Mouse (Mus musculus): Measurements from ENCODE around the gene Gm42421. TPM values are rescaled to one million over a fixed set of nuclear protein-coding genes. Genes with fewer than 3 reads are reported as not detected.
A peak's percentile ranks its signal among the peaks of the same experiment; 100 is the strongest.

Gene Gm42421
- polyA plus RNA-seq (2012; rRNA removed) (0.51 and 0.59 TPM in 2 replicates), polyA plus RNA-seq (2014; fragmentation: Nextera tagmentation; extraction: Ambion mirVana) (0.20 and 0.24 TPM in 2 replicates)

DNA sequence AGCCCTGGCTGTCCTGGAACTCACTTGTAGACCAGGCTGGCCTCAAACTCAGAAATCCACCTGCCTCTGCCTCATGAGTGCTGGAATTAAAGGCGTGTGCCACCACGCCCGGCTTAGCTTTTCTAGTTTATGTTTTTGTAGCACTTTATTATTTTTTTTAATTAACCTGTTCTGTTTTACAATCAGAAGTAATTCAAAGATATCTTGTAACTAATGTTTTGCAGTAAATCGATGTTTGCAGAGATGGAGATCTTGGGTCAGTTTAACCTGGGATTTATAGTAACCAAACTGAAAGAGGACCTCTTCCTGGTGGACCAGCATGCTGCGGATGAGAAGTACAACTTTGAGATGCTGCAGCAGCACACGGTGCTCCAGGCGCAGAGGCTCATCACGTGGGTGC is at the start of gene Gm42421:
Gm42421 (plus strand) TSS at position 301 of the 400 bp plus-strand sequence.
- no peaks in the 10 kb centered on the region for H3K27me3 ChIP-seq (ENCODE audit: control insufficient read depth, insufficient read depth, low read length)
- ATAC-seq (ENCODE audit: insufficient read depth) (no peak), DNase-seq (ENCODE audit: low read depth in 3 of 3, low spot score in 3 of 3) (no peak)
- no peak for TF ChIP-seq CTCF (IDR thresholded peaks at IDR 0.05; ENCODE audit: low read depth)
- TF ChIP-seq EP300 (IDR thresholded peaks at IDR 0.05; ENCODE audit: low read depth): no peak
- H3K4me1 ChIP-seq (replicated peaks; ENCODE audit: control insufficient read depth in 2 of 2, insufficient read depth in 2 of 2, low read length in 1 of 2): peaks cover 17 to 20% of the 10 kb centered on the region in 2 experiments
- H3K4me2 ChIP-seq (ENCODE audit: low read depth): no peak within 1 kb of the TSS
- peaks cover 54% of the 10 kb centered on the region for H3K36me3 ChIP-seq (replicated peaks; ENCODE audit: control insufficient read depth, insufficient read depth, low read depth)
- H3K9me3 ChIP-seq (ENCODE audit: control insufficient read depth, low read length): no peaks in the 10 kb centered on the region
- H3K9ac ChIP-seq (replicated peaks): no peak within 1 kb of the TSS
- WGBS (ENCODE audit: insufficient replicate concordance): 87% methylated on average over 8 of the region's 8 CpGs
- no peak within 1 kb of the TSS for H3K27ac ChIP-seq
- H3K4me3 ChIP-seq (ENCODE audit: insufficient read depth in 1 of 2, low read depth in 2 of 2, low read length in 2 of 2): no peak within 1 kb of the TSS

DNA sequence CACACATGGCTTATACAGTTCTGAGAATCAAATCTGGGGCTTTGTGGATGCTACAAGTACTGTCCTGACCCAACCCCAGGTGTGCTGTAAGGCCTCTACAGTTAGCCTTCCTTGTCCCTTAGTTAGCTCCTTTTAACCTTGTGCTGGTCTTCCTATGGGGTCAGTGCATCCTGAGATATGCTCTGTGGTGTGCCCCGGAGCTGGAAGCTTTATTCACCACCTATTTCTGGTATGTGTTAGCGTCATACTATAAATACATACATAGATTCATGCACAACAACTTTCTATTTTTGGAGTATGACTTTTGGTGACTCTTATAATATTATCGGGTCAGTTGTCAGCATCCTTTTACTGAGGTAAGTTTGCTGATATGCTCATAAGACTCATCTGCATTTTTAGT is 42.7 kb upstream of the Gm42421 start:
- peaks cover 100% of the 10 kb centered on the region for H3K36me3 ChIP-seq (replicated peaks; ENCODE audit: control insufficient read depth, insufficient read depth, low read depth)
- no peak for ATAC-seq (ENCODE audit: insufficient read depth)
- no peaks in the 10 kb centered on the region for H3K4me1 ChIP-seq (replicated peaks; ENCODE audit: control insufficient read depth in 2 of 2, insufficient read depth in 2 of 2, low read length in 1 of 2)
- H3K9ac ChIP-seq (replicated peaks): no peak overlapping the region
- H3K27me3 ChIP-seq (ENCODE audit: control insufficient read depth, insufficient read depth, low read length): no peaks in the 10 kb centered on the region
- H3K4me2 ChIP-seq (ENCODE audit: low read depth): no peak overlapping the region
- TF ChIP-seq EP300 (IDR thresholded peaks at IDR 0.05; ENCODE audit: low read depth) (no peak), CTCF (IDR thresholded peaks at IDR 0.05; ENCODE audit: low read depth) (no peak)
- no peaks in the 10 kb centered on the region for H3K9me3 ChIP-seq (ENCODE audit: control insufficient read depth, low read length)
- 96% methylated on average over 3 of the region's 3 CpGs for WGBS (ENCODE audit: insufficient replicate concordance)
- DNase-seq (ENCODE audit: low read depth in 3 of 3, low spot score in 3 of 3): no peak
- H3K4me3 ChIP-seq (ENCODE audit: insufficient read depth in 1 of 2, low read depth in 2 of 2, low read length in 2 of 2): no peak overlapping the region
- no peak overlapping the region for H3K27ac ChIP-seq

DNA sequence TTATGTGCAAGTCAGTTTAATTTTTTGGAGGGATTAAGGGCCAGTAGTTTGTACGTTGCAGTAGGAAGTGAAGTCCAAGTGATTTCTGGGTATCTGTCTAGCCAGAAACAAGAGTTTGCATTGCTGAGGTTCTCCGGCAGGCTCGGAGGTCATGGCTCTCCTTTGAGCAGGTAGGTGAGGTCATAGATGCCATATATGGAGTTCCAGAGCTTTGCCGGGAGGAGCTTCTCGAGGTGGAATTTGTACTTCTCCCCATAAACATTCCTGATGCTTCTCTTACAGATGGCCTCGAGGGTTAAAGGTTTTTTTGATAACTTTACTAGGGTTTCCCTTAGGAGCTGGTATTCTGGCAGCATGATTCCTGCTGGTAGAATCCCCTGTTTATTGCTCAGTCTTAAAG is 37.2 kb upstream of the Gm42421 start:
- ATAC-seq (ENCODE audit: insufficient read depth): no peak

DNA sequence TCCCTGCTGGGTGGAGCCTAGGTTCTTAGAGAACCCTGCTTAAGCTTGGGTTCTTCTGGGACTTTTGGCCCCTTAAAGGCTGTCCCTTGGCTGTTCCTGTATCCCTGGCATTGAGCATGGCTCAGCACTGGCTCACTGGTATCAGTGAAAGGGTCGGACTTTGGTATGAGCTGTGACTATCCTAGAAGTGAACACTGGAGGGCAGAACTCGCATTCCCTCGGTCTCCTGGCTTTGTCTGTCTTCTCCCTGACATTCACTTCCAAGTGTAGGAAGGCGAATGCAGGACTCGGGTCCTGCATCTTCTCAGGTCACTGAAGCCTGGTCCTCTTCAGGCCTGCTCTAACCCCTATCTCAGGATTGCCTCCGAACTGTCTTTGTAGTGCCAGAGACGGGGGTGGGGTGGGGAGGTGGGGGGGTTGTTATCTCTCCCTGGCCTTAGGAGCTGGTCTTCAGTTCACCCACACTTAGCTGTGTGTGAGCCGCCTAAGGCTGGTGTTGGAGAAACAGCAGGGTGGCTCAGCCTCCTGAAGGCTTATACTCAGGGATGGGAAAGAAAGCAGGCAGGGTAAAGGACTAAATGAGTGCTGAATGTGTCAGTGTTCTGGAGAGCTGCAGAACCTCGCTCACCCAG is 35.6 kb upstream of the Gm42421 start:
- no peak overlapping the region for H3K4me2 ChIP-seq (ENCODE audit: low read depth)
- ATAC-seq (ENCODE audit: insufficient read depth) (peak; percentile 33; the same call in 1 of the 2 replicates), DNase-seq (ENCODE audit: low read depth in 3 of 3, low spot score in 3 of 3) (no peak)
- no peak overlapping the region for H3K4me3 ChIP-seq (ENCODE audit: insufficient read depth in 1 of 2, low read depth in 2 of 2, low read length in 2 of 2)
- no peak overlapping the region for H3K27ac ChIP-seq
- H3K9me3 ChIP-seq (ENCODE audit: control insufficient read depth, low read length): no peaks in the 10 kb centered on the region
- peaks cover 96% of the 10 kb centered on the region for H3K36me3 ChIP-seq (replicated peaks; ENCODE audit: control insufficient read depth, insufficient read depth, low read depth)
- peak; percentile 26; the same call in 1 of the 2 replicates for TF ChIP-seq CTCF (IDR thresholded peaks at IDR 0.05; ENCODE audit: low read depth)
- no peak for TF ChIP-seq EP300 (IDR thresholded peaks at IDR 0.05; ENCODE audit: low read depth)
- WGBS (ENCODE audit: insufficient replicate concordance): 53% methylated on average over 9 of the region's 9 CpGs
- no peak overlapping the region for H3K9ac ChIP-seq (replicated peaks)
- H3K27me3 ChIP-seq (ENCODE audit: control insufficient read depth, insufficient read depth, low read length): no peaks in the 10 kb centered on the region
- H3K4me1 ChIP-seq (replicated peaks; ENCODE audit: control insufficient read depth in 2 of 2, insufficient read depth in 2 of 2, low read length in 1 of 2): peaks cover 0 to 17% of the 10 kb centered on the region in 2 experiments; a peak in 3 of 4 replicates

More for the DNA sequence above, 37.2 kb upstream of the Gm42421 start:
- Histone ChIP-seq H3K4me2 (ENCODE audit: low read depth) (no peak overlapping the region), H3K9me3 (ENCODE audit: control insufficient read depth, low read length) (no peaks in the 10 kb centered on the region), H3K27ac (no peak overlapping the region), H3K9ac (replicated peaks) (no peak overlapping the region), H3K4me1 (replicated peaks; ENCODE audit: control insufficient read depth in 2 of 2, insufficient read depth in 2 of 2, low read length in 1 of 2) (peaks cover 0 to 17% of the 10 kb centered on the region in 2 experiments; a peak in 3 of 4 replicates), H3K27me3 (ENCODE audit: control insufficient read depth, insufficient read depth, low read length) (no peaks in the 10 kb centered on the region), H3K4me3 (ENCODE audit: insufficient read depth in 1 of 2, low read depth in 2 of 2, low read length in 2 of 2) (no peak overlapping the region), H3K36me3 (replicated peaks; ENCODE audit: control insufficient read depth, insufficient read depth, low read depth) (peaks cover 96% of the 10 kb centered on the region)
- 77% methylated on average over 6 of the region's 6 CpGs for WGBS (ENCODE audit: insufficient replicate concordance)
- TF ChIP-seq EP300 (IDR thresholded peaks at IDR 0.05; ENCODE audit: low read depth) (no peak), CTCF (IDR thresholded peaks at IDR 0.05; ENCODE audit: low read depth) (no peak)
- no peak for DNase-seq (ENCODE audit: low read depth in 3 of 3, low spot score in 3 of 3)

DNA sequence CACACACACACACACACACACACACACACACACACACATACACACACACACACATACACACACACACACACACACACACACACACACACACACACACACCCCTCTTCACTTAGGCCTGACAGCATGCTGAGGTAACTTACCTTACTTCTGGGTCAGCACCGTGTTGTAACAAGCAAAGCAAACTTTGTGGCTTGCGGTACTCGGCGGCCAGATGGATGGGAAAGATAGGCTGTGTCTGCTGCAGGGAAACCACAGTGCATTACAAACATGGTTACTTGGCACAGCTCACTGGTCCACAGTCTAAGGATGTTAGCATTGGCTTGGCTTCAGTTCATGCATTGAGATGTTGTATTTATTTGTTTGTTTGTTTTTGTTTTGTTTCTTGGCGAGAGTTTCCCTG is 34.6 kb upstream of the Gm42421 start:
- H3K9ac ChIP-seq (replicated peaks): no peak overlapping the region
- H3K4me3 ChIP-seq (ENCODE audit: insufficient read depth in 1 of 2, low read depth in 2 of 2, low read length in 2 of 2): no peak overlapping the region
- H3K36me3 ChIP-seq (replicated peaks; ENCODE audit: control insufficient read depth, insufficient read depth, low read depth): peaks cover 96% of the 10 kb centered on the region
- 25% methylated on average over 5 of the region's 5 CpGs for WGBS (ENCODE audit: insufficient replicate concordance)
- no peak overlapping the region for H3K4me2 ChIP-seq (ENCODE audit: low read depth)
- TF ChIP-seq EP300 (IDR thresholded peaks at IDR 0.05; ENCODE audit: low read depth) (no peak), CTCF (IDR thresholded peaks at IDR 0.05; ENCODE audit: low read depth) (no peak)
- peak; percentile 32 to 40 (median 37) for DNase-seq (ENCODE audit: low read depth in 3 of 3, low spot score in 3 of 3)
- peak; percentile 61 for ATAC-seq (ENCODE audit: insufficient read depth)
- no peak overlapping the region for H3K27ac ChIP-seq
- H3K4me1 ChIP-seq (replicated peaks; ENCODE audit: control insufficient read depth in 2 of 2, insufficient read depth in 2 of 2, low read length in 1 of 2): peaks cover 0 to 17% of the 10 kb centered on the region in 2 experiments; a peak in 3 of 4 replicates
- no peaks in the 10 kb centered on the region for H3K27me3 ChIP-seq (ENCODE audit: control insufficient read depth, insufficient read depth, low read length)
- H3K9me3 ChIP-seq (ENCODE audit: control insufficient read depth, low read length): no peaks in the 10 kb centered on the region

Data from liver, embryonic 14.5 days (tissue).